Mouse (Mus musculus): ENCODE data around the gene Cdip1.

The Cdip1 gene

GRCm38 (mm10) chr16:4713861-4714710 lies 76.0 kb downstream of the Cdip1 start:
- DNase-seq = no peak

GRCm38 (mm10) chr16:4711173-4711572 lies 78.9 kb downstream of the Cdip1 start:
- no peak for DNase-seq

GRCm38 (mm10) chr16:4705541-4705940 lies 84.6 kb downstream of the Cdip1 start:
- no peak for DNase-seq

- no peak for DNase-seq
Measured at GRCm38 (mm10) chr16:4702646-4703045, 87.4 kb downstream of the Cdip1 start.

GRCm38 (mm10) chr16:4701211-4701610 lies 88.9 kb downstream of the Cdip1 start:
- DNase-seq = peak; percentile 70

All from kidney, adult 9 months (tissue).